Mouse (Mus musculus) spleen, adult 18-20 months (tissue): Measurements from ENCODE around the gene Gm42715.

Experiments
- DNase-seq, 2 experiments: peaks; one replicate each; pipeline ENCODE4 v3.0.0; 2022; ENCODE audit warnings: mixed read lengths in 2 of 2

The Gm42715 gene

DNA sequence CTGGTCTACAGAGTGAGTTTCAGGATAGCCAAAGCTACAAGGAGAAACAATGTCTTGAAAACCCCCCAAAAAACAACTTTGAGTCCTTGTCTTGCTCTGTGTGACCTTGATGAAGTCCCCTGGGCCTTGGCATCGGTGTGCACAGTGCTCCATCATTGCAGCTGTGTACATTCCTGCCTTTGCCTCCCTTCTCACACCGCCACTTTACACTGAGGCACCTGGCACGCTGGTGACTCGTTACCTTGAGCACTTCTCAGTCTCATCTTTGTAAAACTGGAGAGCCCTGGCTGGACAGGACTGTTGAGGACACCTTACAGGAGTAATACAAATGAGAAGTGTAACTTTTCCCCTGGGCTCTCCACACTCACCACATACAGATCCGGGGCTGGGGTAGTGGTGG lies 67.8 kb downstream of the Gm42715 start:
- DNase-seq, result no peak

DNA sequence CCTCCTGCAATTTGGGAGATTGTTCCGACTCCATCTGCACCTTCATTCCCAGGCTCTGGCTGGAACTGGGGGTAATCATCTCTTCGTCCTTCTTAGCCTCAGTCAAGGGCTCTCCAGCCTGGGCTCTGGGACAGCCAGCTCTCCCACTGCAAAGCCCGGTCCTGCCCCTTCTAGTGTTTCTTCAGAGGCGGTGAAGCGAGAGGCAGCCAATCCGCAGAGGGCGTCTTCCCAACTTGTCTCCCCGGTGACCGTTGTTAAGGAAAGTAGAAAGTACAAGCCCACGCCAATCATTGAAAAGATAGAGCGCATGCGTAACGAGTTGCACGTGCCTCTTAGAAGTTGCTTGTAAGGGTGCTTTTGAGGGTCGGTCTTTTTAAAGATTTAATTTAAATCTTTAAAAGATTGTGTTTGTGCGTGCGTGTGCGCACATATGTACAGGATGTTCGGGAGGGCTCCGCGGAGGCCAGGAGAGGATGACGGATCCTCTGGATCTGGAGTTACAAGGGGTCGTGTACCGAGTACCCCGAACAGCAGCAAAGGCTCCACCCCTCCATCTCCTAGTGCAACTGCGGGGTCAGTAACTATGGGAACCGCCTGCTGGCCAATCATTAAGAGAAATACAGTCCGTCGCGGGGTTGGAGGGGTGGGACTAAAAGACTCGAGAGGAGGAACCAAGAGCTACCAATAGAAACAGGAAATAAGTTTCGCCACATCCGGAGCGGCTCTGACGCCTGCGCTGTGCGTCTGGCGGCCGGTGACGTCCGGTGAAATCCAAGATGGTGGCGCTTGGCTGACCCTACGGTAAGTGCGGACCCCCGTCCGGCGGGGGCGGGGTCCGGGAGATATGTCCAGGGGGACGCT lies 68.9 kb downstream of the Gm42715 start, which contains the start of the genes Ccdc189 and Rnf40:
TSS of gene Ccdc189 (minus strand) at position 585 of the 861 bp plus-strand sequence.
TSS of gene Rnf40 (plus strand) at position 757 of the 861 bp plus-strand sequence.
- DNase-seq, result peak; percentile 79 to 86

DNA sequence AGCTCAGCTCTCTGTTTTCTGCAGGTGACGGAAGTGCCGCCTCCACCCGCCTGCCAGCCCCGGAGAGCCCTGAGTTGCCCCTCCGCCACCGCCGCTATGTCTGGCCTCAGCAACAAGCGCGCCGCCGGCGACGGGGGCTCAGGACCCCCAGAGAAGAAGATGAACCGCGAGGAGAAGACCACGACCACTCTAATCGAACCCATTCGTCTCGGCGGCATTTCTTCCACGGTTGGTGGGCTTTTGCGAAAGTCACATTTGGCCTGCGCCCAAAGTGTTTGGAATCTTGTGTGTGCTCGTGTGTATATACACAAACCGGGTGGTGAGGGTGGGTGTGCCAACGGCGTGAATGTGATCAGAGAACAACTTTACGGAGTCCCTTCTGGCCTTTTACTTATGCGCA lies 69.5 kb downstream of the Gm42715 start:
- DNase-seq, result no peak

DNA sequence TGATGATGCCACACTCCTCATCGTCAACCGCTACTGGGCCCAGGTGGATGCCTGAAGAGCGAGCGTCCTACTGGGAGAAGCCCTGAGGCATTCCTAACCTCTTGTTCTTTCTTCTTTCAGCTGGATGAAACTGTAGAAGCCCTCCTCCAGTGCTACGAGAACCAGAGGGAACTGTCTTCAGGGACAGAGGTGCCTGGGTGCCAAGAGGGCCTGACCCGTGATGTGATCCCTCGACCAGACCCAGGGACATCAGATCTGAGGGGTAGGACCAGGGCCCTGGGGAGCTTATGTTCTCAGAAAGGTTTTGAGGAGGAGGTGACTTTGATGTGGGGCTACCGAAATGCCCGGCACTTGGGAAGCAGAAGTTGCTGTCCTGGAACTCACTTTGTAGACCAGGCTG lies 70.3 kb downstream of the Gm42715 start:
- DNase-seq, result no peak

DNA sequence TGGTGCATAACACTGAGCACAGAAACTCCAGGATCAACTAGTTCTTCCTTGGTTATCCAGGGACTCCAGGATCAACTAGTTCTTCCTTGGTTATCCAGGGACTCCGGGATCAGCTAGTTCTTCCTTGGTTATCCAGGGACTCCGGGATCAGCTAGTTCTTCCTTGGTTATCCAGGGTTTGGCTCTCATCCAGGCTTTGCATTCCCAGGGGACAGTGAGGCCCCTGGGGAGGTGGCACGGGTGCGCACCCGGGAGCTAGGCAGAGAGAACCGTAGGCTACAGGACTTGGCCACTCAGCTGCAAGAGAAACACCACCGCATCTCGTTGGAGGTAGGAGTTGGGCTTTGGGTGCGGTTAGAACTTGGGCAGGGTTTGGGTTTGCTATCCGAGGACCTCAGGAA lies 71.7 kb downstream of the Gm42715 start:
- DNase-seq, result no peak

DNA sequence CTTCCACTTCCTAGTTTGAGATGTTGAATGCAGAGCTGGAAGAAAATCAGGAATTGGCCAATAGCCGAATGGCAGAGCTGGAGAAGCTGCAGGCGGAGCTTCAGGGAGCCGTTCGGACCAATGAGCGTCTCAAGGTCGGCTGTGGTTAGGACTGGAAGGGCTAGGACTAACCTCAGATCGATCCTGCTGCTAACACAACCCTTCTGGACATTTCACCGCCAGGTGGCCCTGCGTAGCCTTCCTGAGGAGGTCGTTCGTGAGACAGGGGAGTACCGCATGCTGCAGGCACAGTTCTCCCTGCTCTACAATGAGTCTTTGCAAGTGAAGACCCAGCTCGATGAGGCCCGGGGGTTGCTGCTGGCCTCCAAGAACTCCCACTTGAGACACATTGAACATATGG lies 73.2 kb downstream of the Gm42715 start:
- DNase-seq, result no peak

DNA sequence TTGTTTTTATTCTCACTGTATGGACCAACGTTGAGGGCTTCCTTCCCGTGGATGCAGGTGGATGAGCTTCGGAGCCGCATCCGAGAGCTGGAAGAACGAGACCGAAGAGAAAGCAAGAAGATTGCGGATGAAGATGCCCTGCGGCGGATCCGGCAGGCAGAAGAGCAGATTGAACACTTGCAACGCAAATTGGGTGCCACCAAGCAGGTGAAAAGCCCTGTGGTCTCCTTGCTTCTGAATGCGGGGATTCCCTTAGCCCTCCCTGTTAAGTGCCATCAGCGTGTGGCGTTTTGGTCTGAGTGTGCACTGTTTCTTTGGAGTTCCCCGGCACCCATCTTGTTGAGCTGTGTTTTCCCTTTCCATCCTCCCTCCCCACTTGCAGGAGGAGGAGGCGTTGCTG lies 77.4 kb downstream of the Gm42715 start:
- DNase-seq, result no peak

DNA sequence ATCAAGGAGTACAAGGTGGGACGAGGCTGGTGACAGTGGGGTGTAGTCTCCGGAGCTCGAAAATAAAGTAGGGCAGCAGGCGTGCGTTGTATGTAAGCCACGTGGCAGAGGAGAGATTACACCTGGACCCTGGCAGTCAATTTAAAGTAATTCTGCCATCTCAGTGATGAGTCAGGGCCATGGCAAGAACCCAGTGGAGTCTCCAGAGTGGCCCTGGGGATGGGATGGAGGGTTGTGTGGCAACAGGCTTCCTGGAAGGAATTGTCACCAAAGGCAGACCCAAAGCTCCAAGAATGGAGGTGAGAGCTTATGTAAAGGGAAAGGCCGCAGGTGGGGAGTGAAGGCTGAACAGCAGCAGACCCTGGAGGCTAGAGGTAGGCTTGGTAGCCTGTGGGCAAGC lies 81.2 kb downstream of the Gm42715 start:
- no peak for DNase-seq

DNA sequence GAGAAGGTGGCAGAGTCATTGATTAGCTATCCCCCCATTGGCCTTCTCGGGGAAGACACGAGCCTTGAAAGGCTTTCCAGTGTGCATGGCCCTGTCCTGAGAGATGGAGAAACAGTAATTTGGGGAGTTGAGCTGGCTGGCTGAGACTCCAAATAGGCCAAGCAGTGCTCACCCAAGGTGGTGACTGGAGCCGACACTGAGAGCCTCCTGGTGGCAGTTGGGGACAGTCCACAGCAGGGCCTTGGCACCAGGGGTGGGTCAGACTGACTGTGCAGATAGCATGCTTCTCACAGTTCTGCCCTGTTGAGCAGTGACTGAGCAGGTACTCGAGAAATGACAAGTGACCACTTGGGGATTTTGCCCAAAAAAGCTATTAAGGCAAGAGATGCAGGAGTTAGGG lies 82.4 kb downstream of the Gm42715 start:
- DNase-seq, result no peak

DNA sequence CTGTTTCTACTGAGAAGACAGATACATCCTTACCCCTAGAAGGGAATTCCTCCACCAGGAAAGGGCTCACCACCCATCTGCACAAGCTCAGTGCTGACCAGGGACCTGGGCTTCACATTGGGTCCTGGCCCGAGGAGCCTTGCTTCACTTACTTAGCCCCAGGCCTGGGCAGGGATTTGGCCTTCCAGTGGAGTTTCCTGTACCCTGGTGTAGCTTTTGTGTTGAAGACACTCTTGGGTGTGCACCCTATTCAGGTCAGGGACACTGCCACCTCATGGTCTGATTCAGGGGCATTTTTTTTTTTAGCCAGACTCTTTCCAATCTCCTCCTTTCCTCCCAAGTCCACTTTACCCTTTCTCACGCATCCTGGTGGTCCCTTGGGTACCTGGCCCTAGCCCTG lies 83.5 kb downstream of the Gm42715 start:
- DNase-seq, result no peak

DNA sequence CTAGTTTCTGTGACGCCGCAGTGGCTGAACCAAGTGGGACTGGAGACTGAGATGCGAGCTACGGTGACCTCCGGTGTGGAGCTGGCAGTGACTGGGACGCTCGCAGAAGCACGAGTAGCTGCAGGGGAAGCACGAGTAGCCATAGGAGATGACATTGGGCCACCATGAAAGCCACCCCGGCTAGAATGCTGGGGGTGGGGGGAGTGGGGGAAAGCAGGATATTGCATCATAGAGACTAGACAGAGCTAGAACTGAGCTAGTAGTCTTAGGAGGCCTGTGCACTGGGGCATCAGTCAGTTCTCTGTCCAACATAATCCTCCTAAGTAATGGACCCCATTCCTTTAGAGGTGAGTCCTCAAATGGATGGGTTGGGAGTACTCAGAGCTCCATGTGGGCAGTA lies 84.9 kb downstream of the Gm42715 start:
- no peak for DNase-seq

DNA sequence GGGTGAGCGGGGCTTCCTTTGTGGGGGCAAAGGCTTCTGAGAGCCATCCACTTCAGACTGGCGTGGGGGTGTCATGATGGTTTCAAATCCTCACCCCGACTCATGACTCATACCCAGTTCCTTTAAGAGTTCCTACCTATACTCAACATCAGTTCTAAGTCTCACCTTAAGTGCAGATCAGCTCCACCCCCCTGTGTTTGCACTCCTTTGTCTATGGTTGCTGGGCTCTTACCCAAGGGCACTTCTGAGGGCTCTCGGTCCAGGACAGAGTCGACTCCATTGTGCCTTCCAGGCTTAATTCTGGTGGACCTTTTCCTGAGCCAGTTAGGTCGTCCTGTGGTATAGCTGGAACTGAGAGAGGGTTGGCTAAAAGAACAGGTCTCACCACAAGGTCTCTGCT lies 87.8 kb downstream of the Gm42715 start:
- no peak for DNase-seq

DNA sequence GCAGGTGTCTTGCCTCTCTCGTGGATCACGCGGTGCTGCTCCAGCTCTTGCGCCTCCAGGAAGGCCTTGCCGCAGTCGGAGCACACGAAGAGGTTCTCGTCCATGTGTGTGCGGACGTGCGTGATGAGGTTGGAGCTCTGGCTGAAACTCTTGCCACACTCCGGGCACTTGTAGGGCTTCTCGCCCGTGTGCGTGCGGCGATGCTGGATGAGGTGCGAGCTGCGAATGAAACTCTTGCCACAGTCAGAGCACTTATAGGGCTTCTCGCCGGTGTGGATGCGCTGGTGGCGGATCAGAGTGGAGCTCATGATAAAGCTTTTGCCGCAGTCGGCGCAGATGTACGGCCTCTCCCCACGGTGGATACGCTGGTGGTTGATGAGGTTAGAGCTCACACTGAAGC lies 91.6 kb downstream of the Gm42715 start:
- no peak for DNase-seq

DNA sequence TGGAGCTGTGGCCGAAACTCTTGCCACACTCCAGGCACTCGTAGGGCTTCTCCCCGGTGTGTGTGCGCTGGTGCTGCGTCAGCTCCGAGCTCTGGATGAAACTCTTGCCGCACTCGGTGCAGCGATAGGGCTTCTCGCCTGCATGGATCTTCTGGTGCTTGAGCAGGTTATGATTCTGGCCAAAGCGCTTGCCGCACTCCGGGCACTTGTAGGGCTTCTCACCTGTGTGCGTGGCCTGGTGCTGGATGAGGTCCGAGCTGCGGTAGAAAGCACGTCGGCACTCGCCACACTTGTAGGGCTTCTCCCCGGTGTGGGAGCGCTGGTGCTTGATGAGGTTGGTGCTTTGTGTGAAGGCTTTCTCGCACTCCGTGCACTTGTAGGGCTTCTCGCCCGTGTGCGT lies 92.2 kb downstream of the Gm42715 start:
- no peak for DNase-seq

DNA sequence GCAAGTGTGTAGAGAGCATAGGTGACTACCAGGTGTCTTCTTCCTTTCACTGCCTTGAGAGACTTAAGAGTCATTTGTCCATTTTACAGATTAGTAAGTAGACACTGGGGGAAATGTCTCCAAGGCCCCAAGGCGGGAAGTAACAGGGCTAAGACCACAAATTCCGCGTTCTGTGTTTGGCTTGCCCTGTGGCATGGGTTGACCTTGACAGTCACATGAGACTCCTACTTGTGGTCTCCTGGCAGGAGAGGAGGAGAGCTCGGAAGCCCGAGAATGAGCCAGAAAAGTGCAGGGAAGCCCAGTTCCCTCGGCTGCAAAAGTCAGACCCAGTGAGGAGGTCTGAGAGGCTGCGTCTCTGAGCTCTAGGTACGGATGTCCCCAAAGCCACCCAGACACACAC lies 94.1 kb downstream of the Gm42715 start:
- no peak for DNase-seq

DNA sequence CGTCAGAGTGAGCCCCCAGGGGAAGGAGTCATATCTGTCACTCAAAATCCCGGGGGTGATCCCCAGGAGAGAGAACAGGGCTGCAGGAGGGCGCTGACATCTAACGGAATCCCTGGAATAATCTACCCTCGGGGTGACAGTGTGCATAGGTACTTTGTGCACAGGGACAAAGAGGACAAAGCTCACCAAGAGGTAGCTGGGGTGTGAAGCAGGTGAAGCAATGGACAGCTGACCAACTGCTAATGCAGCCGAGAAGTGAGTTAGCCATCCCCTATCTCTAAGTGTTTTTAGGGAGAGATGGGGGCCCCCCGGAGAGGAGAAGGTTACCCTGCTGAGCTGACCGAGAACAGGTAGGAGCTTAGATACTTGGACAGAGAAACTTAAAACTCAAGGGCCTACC lies 94.7 kb downstream of the Gm42715 start:
- DNase-seq, result no peak

DNA sequence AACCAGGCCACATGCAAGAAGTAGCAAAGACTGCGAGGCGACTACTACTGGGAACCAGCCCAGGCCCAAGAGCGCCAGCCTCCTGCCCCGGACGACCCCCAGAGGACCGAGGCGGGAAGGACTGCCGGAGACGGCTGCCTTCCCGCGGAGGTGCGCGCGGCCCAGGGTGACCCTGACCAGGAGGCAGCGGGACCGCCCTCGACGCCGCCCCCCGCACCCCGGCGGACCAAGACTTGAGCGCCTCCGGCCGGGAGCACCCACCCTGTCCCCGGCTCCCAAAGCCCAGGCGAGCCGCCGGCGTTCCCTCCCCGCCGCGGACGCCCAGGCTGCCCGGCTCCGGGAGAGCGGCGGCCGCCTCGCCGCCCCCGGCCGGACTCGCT lies 95.1 kb downstream of the Gm42715 start:
- no peak for DNase-seq

DNA sequence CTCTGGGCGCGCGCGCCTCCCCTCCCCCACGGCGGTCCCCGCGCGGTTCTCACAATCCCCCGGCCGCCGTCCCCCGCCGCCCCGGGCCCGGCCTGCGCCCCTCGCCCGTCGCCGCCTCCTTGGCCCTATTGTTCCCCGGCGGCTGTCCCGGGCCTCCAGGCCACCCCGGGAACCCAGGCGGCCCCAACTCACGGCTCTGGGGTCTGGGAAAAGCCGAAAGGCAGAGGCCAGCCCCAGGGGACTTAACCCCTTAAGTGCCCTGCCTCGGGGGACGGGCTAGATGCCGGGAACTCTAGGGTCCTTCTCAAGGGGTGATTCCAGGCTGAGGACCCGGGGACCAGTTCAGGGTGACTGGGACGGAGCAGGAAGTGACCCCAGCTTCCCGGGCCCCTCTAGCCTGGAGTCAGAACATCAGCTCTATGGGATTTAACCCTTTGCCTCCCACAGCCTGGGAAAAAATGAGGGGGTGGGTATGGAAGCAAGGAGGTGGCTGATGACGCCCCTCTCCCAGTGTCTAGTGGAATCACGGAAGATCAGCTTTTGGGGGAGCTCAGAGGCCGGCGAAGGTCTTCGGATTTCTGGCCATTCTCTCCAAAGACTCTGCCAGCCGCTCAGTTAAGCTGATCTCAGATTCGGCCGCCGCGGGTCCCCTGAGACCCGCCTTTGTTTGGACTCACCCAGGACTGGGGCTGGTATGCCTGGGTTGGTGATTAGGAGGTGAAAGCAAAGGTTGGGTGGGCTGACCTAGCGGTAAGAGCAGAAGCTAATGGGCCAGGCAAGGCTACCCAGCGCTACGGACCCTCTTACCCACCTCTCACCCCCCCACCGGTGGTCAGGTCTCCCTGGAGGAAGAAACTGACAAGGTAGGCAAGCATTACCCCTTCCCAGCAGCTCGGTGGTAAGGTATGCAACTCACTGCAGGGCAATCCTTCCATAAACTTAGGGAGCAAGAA lies 95.8 kb downstream of the Gm42715 start, which contains the start of gene Zfp629:
TSS of gene Zfp629 (minus strand) at position 907 of the 953 bp plus-strand sequence.
- DNase-seq, result peak in 1 of 2 experiments; percentile 37

DNA sequence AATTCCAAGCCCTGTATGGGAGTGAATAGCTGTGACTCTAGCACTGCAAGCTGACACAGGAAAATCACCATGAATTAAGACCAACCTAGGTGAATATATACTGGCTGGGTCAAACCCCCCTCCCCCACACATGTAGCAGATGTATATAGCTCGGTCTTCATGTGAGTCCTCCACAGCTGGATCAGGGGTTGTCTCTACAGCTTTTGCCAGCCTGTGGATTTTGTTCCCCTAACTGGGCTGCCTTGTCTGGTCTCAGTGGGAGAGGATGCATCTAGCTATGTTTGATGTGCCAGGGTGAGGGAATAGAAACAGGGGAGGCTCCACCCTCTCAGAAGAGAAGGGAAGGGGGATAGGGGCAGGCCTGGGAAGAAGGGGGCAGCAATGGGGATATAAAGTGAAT lies 97.0 kb downstream of the Gm42715 start:
- DNase-seq, result no peak
